Mouse (Mus musculus) testis, adult 2 months (tissue): ENCODE data around the gene Dvl2.

ENCODE experiments used
- CTCF ChIP-seq: fragments of 200-500 bp; IDR thresholded peaks from 2 replicates; pipeline ENCODE4 v1.5.1; 2012; ENCODE audit warnings: low read depth, mild to moderate bottlenecking, inconsistent platforms, low read length, moderate library complexity; ENCODE audit not compliant: control insufficient read depth, insufficient read depth, insufficient replicate concordance
- POLR2A ChIP-seq: fragments of 200-500 bp; IDR thresholded peaks from 2 replicates; pipeline ENCODE4 v1.6.1; 2012; ENCODE audit warnings: low read depth, mild to moderate bottlenecking, inconsistent platforms, low read length, moderate library complexity; ENCODE audit not compliant: control insufficient read depth

DNA sequence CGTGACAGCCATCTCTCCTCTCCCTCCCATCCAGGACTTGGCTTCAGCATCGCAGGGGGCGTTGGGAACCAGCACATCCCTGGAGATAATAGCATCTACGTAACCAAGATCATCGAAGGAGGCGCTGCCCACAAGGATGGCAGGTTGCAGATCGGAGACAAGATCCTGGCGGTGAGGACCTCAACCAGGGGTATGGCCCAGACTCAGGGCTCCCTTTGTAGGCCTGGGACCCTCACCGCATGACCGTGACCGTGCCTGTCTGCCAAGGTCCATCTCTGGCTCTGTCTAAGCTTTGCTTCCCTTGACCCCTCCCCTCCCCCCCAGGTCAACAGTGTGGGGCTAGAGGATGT is 30.9 kb downstream of the Dvl2 start:
- no peak for TF ChIP-seq CTCF
- no peak for TF ChIP-seq POLR2A
